Mouse (Mus musculus) midbrain, embryonic 13.5 days (tissue): Measurements from ENCODE around the gene Arhgef18. TPM values are rescaled to one million over a fixed set of nuclear protein-coding genes. Genes with fewer than 3 reads are reported as not detected.
A peak's percentile ranks its signal among the peaks of the same experiment; 100 is the strongest.

Experiments used
- ATAC-seq: fragments of 200-750 bp; cut with Nextera tagmentation; 2 replicates; pipeline ENCODE4 v1.8.0; 2017; ENCODE audit warnings: mild to moderate bottlenecking, moderate TSS enrichment, moderate library complexity
- H3K27ac ChIP-seq: fragments of 300-500 bp; sonication (generic); 2 replicates; pipeline ENCODE4 v1.5.1; 2015; ENCODE audit warnings: inconsistent platforms, mild to moderate bottlenecking, moderate library complexity
- H3K27me3 ChIP-seq: fragments of 300-500 bp; sonication (generic); 2 replicates; pipeline ENCODE4 v1.6.1; 2015; ENCODE audit warnings: mild to moderate bottlenecking, inconsistent platforms
- H3K36me3 ChIP-seq: fragments of 300-500 bp; sonication (generic); 2 replicates; pipeline ENCODE4 v1.6.1; 2015; ENCODE audit warnings: mild to moderate bottlenecking, inconsistent platforms
- H3K4me1 ChIP-seq: fragments of 300-500 bp; sonication (generic); replicated peaks from 2 replicates; pipeline ENCODE4 v1.6.1; 2015; ENCODE audit warnings: inconsistent platforms
- H3K4me2 ChIP-seq: fragments of 300-500 bp; sonication (generic); replicated peaks from 2 replicates; pipeline ENCODE4 v1.6.1; 2015; ENCODE audit warnings: moderate library complexity, mild to moderate bottlenecking, inconsistent platforms
- H3K4me3 ChIP-seq: fragments of 300-500 bp; sonication (generic); replicated peaks from 2 replicates; pipeline ENCODE4 v1.5.1; 2015; ENCODE audit warnings: mild to moderate bottlenecking, inconsistent platforms
- H3K9ac ChIP-seq: fragments of 300-500 bp; sonication (generic); replicated peaks from 2 replicates; pipeline ENCODE4 v1.6.1; 2015; ENCODE audit warnings: mild to moderate bottlenecking, inconsistent platforms
- H3K9me3 ChIP-seq: fragments of 300-500 bp; sonication (generic); 2 replicates; pipeline ENCODE4 v1.6.1; 2016; ENCODE audit warnings: mild to moderate bottlenecking, inconsistent platforms
- WGBS: fragments of 180-500 bp; shearing (Covaris S2); methylation state at CpG from one replicate; pipeline ENCODE4 v1.1.7; 2015; 5-methylcytosine and 5-hydroxymethylcytosine counted together
- polyA plus RNA-seq: library from polyadenylated mRNA; unstranded; fragments of >200 nt; fragmentation: Nextera tagmentation; extraction: Ambion mirVana; gene quantifications from 2 replicates; pipeline ENCODE4 v1.2.1, GENCODE M21; 2015

The Arhgef18 gene
- polyA plus RNA-seq, 1 experiment from 2014 or later, result 12.5 TPM

DNA sequence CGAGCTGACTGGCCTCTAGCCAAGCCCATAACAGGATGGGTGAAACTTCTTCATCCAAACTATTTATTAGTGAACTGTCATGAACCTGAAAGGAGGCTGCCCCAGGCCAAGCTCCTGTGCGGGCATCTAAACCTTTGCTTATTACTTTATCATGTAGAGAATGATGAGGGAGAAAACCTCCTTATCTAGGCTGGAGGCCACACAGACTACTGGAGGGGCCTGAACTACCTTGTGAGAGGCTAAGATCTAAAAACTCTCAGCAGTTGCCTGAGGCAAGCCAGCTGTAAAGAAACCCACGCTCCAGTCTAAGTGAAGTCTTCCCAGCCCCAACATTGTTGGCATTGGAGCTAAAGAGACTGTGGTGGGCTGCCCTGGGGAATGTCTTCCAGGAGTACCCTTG is 14.6 kb downstream of the Arhgef18 start:
- no peak overlapping the region for H3K4me2 ChIP-seq
- no peaks in the 10 kb centered on the region for H3K4me1 ChIP-seq
- no peaks in the 10 kb centered on the region for H3K9me3 ChIP-seq
- 0 out of 2 replicates have a peak, but pooled peaks cover 5% of the 10 kb centered on the region for H3K36me3 ChIP-seq
- ATAC-seq, result no peak
- no peaks in the 10 kb centered on the region for H3K27me3 ChIP-seq
- 94% methylated on average over 3 of the region's 3 CpGs for WGBS
- H3K4me3 ChIP-seq, result no peak overlapping the region
- H3K27ac ChIP-seq, result no peak overlapping the region
- H3K9ac ChIP-seq, result no peak overlapping the region

DNA sequence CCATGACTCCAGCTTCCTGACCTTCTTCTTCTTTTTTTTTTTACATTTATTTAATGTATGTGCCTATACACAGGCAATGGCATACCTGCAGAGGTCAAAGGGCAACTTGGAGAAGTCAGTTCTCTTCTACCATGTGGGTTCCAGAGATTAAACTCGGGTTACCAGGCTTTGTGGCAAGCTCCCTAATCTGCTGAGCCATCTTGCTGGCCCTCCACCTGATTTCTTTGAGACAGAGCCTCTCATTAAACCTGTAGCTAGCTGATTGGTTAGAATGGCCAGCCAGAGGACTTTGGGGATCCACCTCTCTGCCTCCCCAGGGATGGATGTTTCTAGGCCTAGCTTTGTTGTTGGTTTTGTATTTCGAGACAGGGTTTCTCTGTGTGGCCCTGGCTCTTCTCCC is 18.3 kb downstream of the Arhgef18 start:
- ATAC-seq, result no peak
- H3K9ac ChIP-seq, result no peak overlapping the region

DNA sequence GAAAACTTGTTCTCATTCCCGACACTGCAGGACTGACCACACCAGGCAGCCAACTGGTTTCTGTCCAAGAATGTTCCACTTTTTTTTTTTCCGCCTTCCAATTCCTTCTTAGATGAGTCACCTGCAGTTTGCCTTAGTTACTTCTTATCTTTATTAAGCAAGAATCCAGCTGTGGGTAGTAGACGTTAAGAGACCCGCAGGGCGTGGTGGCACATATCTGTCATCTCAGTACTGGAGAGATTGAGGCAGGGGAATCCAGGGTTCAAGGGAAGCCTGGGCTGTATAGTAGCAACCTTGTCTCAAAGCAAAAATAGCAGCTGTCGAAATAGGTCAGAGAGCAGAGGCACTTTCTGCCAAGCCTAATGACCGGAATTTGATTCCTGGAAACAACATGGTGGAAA is 19.1 kb downstream of the Arhgef18 start:
- no peak overlapping the region for H3K4me3 ChIP-seq
- no peak for ATAC-seq
- H3K9ac ChIP-seq, result no peak overlapping the region
- H3K27ac ChIP-seq, result no peak overlapping the region
- 92% methylated on average over 7 of the region's 7 CpGs for WGBS
- no peaks in the 10 kb centered on the region for H3K36me3 ChIP-seq
- no peaks in the 10 kb centered on the region for H3K9me3 ChIP-seq
- no peaks in the 10 kb centered on the region for H3K27me3 ChIP-seq
- no peak overlapping the region for H3K4me2 ChIP-seq
- H3K4me1 ChIP-seq, result peaks cover 36% of the 10 kb centered on the region

More for the DNA sequence above, 18.3 kb downstream of the Arhgef18 start:
- Histone ChIP-seq H3K4me2 (no peak overlapping the region), H3K4me1 (peaks cover 28% of the 10 kb centered on the region), H3K27ac (no peak overlapping the region), H3K36me3 (0 out of 2 replicates have a peak, but pooled peaks cover 4% of the 10 kb centered on the region), H3K27me3 (no peaks in the 10 kb centered on the region), H3K9me3 (no peaks in the 10 kb centered on the region), H3K4me3 (no peak overlapping the region)
- 71% methylated on average over 2 of the region's 2 CpGs for WGBS

DNA sequence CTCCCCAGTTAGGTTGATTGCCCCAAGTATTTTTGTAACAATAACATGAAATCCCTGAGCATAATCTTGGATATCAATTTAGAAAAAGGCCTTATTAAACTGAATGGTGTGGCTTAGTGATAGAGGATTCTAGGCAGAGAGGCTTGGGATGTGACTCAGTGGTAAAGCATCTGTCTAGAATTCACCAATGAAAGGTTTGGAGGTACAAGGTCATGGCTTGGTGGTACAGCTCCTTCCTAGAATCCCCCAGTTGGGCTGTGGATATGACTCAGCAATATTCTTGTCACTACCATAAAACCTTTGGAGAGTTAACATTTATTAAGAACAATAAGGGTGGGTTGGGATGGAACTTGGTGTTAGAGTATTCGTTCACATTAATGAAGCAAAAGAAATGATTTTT is 20.0 kb downstream of the Arhgef18 start:
- peaks cover 45% of the 10 kb centered on the region for H3K4me1 ChIP-seq
- H3K27me3 ChIP-seq, result no peaks in the 10 kb centered on the region
- no peak overlapping the region for H3K27ac ChIP-seq
- no peak overlapping the region for H3K9ac ChIP-seq
- H3K36me3 ChIP-seq, result no peaks in the 10 kb centered on the region
- 96% methylated on average over 1 of the region's 1 CpGs for WGBS
- H3K4me3 ChIP-seq, result no peak overlapping the region
- no peak for ATAC-seq
- no peak overlapping the region for H3K4me2 ChIP-seq
- no peaks in the 10 kb centered on the region for H3K9me3 ChIP-seq

DNA sequence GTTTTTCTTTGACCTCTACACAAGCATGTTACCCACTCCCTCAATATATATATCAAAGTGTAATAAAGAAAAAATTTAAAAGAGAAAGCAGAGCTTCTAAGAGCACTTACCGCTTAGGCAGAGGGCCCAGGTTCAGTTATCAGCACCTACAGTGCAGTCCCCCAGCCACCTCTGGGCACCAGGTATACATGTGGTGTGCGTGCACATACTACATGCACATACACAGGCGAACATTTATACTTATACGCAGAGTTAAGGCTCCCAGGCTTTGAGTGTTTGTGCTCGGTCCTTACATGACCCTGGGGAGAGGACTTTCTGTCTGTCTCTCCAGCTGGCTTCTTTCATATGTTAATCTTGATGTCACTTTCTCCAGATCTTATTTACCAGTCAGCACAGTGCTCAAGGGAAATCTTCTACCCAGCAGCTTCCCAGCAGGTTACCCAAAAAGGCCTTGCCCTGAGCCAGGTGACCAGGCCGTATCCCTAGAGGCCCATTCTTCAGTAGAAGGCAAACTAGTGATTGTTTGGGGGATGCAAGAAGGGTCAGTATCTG is 21.9 kb downstream of the Arhgef18 start:
- no peaks in the 10 kb centered on the region for H3K36me3 ChIP-seq
- H3K4me2 ChIP-seq, result no peak overlapping the region
- ATAC-seq, result peak; percentile 50; the same call in 1 of the 2 replicates
- H3K4me3 ChIP-seq, result no peak overlapping the region
- H3K27ac ChIP-seq, result no peak overlapping the region; the same call in 1 of the 2 replicates
- H3K9me3 ChIP-seq, result no peaks in the 10 kb centered on the region
- H3K27me3 ChIP-seq, result no peaks in the 10 kb centered on the region
- no peak overlapping the region for H3K9ac ChIP-seq
- H3K4me1 ChIP-seq, result peaks cover 51% of the 10 kb centered on the region
- WGBS, result 35% methylated on average over 6 of the region's 6 CpGs

DNA sequence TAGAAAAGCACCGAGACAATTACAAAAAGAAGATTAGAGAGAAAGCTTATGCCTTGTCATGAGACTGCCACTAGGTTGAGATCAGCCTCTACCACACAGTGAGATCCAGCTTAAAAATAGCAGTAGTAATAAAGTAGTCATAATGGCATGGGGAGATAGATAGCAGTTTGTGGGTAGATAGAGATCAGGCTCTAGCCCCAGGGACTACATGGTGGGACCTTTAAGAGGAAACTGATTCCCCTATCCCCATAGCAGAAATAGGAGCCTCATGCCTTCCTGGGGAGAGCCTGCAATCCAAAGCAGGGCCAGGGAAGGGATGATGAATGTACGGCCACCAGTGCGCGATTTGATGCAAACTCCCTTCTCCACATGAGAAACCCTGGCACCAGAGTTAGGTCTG is 22.5 kb downstream of the Arhgef18 start:
- Histone ChIP-seq H3K27me3 (no peaks in the 10 kb centered on the region), H3K9me3 (no peaks in the 10 kb centered on the region), H3K9ac (no peak overlapping the region), H3K27ac (no peak overlapping the region; the same call in 1 of the 2 replicates), H3K36me3 (no peaks in the 10 kb centered on the region), H3K4me3 (no peak overlapping the region), H3K4me2 (no peak overlapping the region), H3K4me1 (peaks cover 51% of the 10 kb centered on the region)
- WGBS, result 60% methylated on average over 4 of the region's 4 CpGs
- no peak for ATAC-seq

DNA sequence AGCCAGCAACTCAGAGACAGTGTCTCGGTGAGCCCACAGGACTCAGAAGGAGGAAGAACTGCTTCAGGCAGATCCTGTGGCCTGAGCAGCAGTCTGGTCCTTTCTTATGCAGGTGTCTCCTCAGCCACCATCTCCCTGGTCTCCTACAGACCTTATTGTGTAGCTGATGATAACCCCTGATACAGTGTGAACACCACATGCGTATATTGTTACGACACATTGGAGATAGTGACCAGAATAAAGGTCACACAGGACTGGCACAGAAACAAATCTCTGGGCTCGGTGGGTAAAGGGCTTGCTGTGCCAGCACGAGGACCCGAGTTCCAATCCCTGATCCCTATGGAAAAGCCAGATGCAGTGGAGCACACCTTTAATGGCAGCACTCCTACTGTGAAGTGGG is 22.9 kb downstream of the Arhgef18 start:
- H3K9me3 ChIP-seq, result no peaks in the 10 kb centered on the region
- H3K4me2 ChIP-seq, result no peak overlapping the region
- no peaks in the 10 kb centered on the region for H3K27me3 ChIP-seq
- no peak for ATAC-seq
- H3K4me3 ChIP-seq, result no peak overlapping the region
- WGBS, result 88% methylated on average over 6 of the region's 6 CpGs
- no peak overlapping the region for H3K27ac ChIP-seq
- peaks cover 51% of the 10 kb centered on the region for H3K4me1 ChIP-seq
- no peaks in the 10 kb centered on the region for H3K36me3 ChIP-seq
- no peak overlapping the region for H3K9ac ChIP-seq

DNA sequence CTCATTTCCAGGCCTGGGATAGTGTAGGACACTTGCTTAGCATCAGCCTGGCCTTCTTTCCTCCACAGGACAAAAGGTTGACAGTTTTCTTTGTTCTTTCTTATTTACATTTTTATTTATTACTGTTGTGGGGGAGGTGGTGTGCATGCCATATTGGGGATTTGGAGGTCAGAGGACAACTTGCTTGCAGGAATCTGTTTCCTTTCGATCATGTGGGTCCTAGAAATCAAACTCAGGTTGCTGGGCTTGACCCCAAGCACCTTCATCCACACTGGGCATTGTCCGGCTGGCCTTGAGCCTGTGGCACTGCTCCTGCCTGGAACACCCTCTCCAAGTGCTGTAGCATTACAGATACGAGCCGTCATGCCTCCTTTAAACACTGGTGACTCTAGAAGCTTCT is 24.0 kb downstream of the Arhgef18 start:
- no peaks in the 10 kb centered on the region for H3K27me3 ChIP-seq
- H3K4me2 ChIP-seq, result no peak overlapping the region
- H3K27ac ChIP-seq, result 0 out of 2 replicates have a peak overlapping the region, but pooled peaks have one; percentile 65
- H3K36me3 ChIP-seq, result no peaks in the 10 kb centered on the region
- no peak for ATAC-seq
- H3K9me3 ChIP-seq, result no peaks in the 10 kb centered on the region
- no peak overlapping the region for H3K9ac ChIP-seq
- WGBS, result 27% methylated on average over 4 of the region's 4 CpGs
- H3K4me3 ChIP-seq, result no peak overlapping the region
- H3K4me1 ChIP-seq, result peaks cover 51% of the 10 kb centered on the region

DNA sequence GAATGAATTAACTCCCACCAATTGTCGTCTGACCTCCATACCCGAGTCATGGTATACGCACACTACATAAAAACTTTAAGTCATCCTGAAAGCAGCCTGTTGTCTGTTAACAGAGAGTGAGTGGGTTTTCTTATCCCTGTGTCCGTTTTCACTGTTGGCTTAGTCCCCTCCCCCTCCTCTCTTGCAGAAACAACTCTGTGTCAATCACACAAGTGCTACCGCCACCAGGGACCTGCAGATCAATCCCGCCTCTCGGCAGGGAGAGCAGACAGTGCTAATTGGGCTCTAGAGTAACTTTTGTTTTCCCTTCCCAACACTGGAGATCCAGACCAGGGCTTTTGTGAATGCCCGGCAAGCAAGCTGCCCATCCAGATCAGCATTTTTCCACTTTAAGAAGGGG is 24.6 kb downstream of the Arhgef18 start:
- Histone ChIP-seq H3K4me1 (peaks cover 51% of the 10 kb centered on the region), H3K4me3 (no peak overlapping the region), H3K36me3 (no peaks in the 10 kb centered on the region), H3K9ac (no peak overlapping the region; the same call in 1 of the 2 replicates), H3K27me3 (no peaks in the 10 kb centered on the region), H3K9me3 (no peaks in the 10 kb centered on the region), H3K4me2 (peak overlapping the region; percentile 10; the same call in 1 of the 2 replicates), H3K27ac (peak overlapping the region; percentile 65)
- peak; percentile 71 for ATAC-seq
- WGBS, result 2% methylated on average over 8 of the region's 8 CpGs

DNA sequence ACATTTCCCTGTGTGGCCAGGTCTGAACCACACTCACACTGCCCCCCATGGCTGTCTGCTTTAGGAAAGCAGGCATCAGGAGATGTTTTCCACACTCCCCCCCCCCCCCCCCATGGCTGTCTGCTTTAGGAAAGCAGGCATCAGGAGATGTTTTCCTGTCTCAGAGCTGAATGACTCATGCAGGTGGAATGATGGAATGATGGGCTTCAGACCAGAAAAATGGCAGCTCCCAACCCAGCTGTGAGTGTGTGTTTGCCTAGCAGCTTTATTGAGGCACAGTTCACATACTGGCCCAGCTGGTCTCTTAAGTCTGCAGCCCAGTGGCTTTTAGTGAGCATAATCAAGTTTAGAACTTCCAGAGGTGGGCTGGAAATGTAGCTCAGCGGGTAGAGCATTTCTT is 25.3 kb downstream of the Arhgef18 start:
- ATAC-seq, result no peak
- Histone ChIP-seq H3K36me3 (no peaks in the 10 kb centered on the region), H3K4me1 (peaks cover 51% of the 10 kb centered on the region), H3K9me3 (no peaks in the 10 kb centered on the region), H3K27ac (peak overlapping the region; percentile 65), H3K9ac (no peak overlapping the region), H3K4me3 (no peak overlapping the region), H3K27me3 (no peaks in the 10 kb centered on the region), H3K4me2 (no peak overlapping the region)
- 87% methylated on average over 1 of the region's 1 CpGs for WGBS

DNA sequence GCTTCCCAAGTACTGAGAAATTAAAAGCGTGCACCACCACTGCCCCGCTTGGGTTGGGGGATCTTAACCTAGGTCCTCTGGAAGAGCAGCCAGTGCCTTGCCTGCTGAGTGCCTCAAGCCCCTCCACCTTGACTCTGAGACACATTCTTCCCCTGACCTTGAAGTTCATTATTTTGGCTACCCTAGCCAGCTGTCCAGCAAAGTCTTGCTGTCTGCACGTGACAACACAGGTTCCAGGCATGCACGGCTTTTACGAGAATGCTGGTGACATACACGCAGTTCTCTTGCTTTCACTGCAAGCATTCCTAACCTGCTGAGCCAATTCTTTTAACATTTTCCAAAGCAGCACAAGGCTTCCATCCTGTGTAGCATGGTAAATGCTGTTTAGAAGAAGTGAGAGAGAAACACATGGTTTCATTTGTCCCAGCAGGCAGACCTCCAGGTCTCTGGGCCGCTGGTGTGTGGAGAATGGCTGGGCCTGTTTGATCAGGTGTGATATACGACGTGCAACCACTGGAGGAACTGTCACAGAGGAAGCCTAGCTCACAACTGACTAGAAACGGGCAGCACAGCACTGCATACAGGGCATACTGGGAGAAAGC is 27.4 kb downstream of the Arhgef18 start:
- H3K4me2 ChIP-seq, result no peak overlapping the region
- no peak overlapping the region for H3K9ac ChIP-seq
- no peaks in the 10 kb centered on the region for H3K9me3 ChIP-seq
- H3K4me1 ChIP-seq, result peaks cover 33% of the 10 kb centered on the region
- ATAC-seq, result no peak
- no peak overlapping the region for H3K4me3 ChIP-seq
- H3K27ac ChIP-seq, result no peak overlapping the region
- WGBS, result 87% methylated on average over 10 of the region's 10 CpGs
- H3K27me3 ChIP-seq, result no peaks in the 10 kb centered on the region
- no peaks in the 10 kb centered on the region for H3K36me3 ChIP-seq

DNA sequence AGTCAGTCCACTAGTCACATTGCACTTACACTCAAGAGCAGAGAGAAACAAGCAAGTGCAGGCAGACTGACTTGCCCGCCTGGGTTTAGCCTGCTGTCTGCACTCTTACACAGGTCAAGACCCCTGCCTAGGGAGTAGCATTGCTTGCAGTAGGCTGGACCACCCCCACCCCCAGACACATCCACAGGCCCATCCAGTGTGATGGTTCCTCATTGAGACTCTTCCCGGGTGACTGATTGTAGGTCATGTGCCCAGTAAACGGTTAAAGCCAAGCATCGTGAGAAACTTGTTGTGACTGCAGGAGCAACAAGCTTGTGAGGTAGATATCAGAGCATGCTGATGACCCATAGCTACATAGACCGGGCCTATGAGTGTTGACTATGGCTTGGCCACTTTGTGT is 28.7 kb downstream of the Arhgef18 start:
- Histone ChIP-seq H3K9ac (no peak overlapping the region), H3K9me3 (no peaks in the 10 kb centered on the region), H3K27ac (no peak overlapping the region), H3K27me3 (no peaks in the 10 kb centered on the region), H3K36me3 (no peaks in the 10 kb centered on the region), H3K4me1 (peaks cover 20% of the 10 kb centered on the region), H3K4me3 (no peak overlapping the region), H3K4me2 (no peak overlapping the region)
- WGBS, result 94% methylated on average over 5 of the region's 5 CpGs
- ATAC-seq, result no peak

DNA sequence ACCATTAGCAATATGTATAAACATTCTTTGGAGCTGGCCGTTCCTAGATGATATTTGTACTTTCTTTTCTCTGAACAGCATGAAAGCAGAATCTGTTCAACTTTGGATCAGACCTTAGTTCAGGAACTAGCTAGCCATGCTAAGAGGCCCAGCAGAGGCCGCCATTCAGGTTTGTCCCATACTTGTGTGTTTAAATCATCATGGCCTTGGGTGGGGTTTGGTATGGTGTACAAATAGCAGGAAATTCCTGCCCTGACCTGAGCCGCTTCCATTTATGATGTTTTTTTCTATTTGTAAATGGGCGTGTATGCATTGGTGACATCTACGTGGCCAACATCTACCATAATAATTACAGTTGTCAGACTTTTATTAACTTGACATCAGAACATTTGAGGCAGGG is 32.4 kb downstream of the Arhgef18 start:
- no peak for ATAC-seq
- WGBS, result 94% methylated on average over 5 of the region's 5 CpGs
- H3K27me3 ChIP-seq, result no peaks in the 10 kb centered on the region

More for the DNA sequence above, 32.4 kb downstream of the Arhgef18 start:
- H3K27ac ChIP-seq, result no peak overlapping the region
- H3K9me3 ChIP-seq, result no peaks in the 10 kb centered on the region
- H3K9ac ChIP-seq, result no peak overlapping the region
- H3K36me3 ChIP-seq, result peaks cover 30% of the 10 kb centered on the region
- no peak overlapping the region for H3K4me2 ChIP-seq
- H3K4me1 ChIP-seq, result no peaks in the 10 kb centered on the region
- no peak overlapping the region for H3K4me3 ChIP-seq
